Mouse (Mus musculus) liver, embryonic 14.5 days (tissue): ENCODE measurements at regions not wholly inside any gene's neighbourhood (a gene's known extent, or its start where the extent isn't known, plus 50 kb on each side); places are given as distances from the start of the nearest gene placed in this dataset.

Experiments used
- ATAC-seq: fragments of 200-750 bp; cut with Nextera tagmentation; 2 replicates; pipeline ENCODE4 v1.8.0; 2017; ENCODE audit warnings: moderate number of reproducible peaks, mild to moderate bottlenecking, moderate library complexity; ENCODE audit not compliant: insufficient read depth
- DNase-seq, 3 experiments: peaks; one replicate each; pipeline ENCODE4 v3.0.0-alpha.2; 2012 to 2013; ENCODE audit warnings: low read depth in 3 of 3, low spot score in 3 of 3
- H3K27ac ChIP-seq: fragments of 300-500 bp; sonication (generic); 2 replicates; pipeline ENCODE4 v1.5.1; 2014; ENCODE audit warnings: moderate library complexity, mild to moderate bottlenecking, control low read depth, inconsistent platforms
- H3K27me3 ChIP-seq: fragments of 300-500 bp; sonication (generic); 2 replicates; pipeline ENCODE4 v1.6.1; 2014; ENCODE audit warnings: mild to moderate bottlenecking, low read length, moderate library complexity; ENCODE audit not compliant: control insufficient read depth, insufficient read depth
- H3K36me3 ChIP-seq: fragments of 300-500 bp; sonication (generic); replicated peaks from 2 replicates; pipeline ENCODE4 v1.6.1; 2014; ENCODE audit warnings: low read depth; ENCODE audit not compliant: control insufficient read depth, insufficient read depth
- H3K4me1 ChIP-seq, 2 experiments: fragments of 200-500 bp in 1 of 2; fragments of 300-500 bp in 1 of 2; sonication (generic) in 1 of 2; replicated peaks; 2 replicates each; pipeline ENCODE4 v1.6.1; 2012 to 2014; ENCODE audit warnings: antibody characterized with exemption in 1 of 2, inconsistent platforms in 1 of 2, low read length in 1 of 2; ENCODE audit not compliant: control insufficient read depth in 2 of 2, insufficient read depth in 2 of 2
- H3K4me2 ChIP-seq: fragments of 300-500 bp; sonication (generic); 2 replicates; pipeline ENCODE4 v1.6.1; 2014; ENCODE audit warnings: low read depth, mild to moderate bottlenecking, control low read depth, moderate library complexity
- H3K4me3 ChIP-seq, 2 experiments: fragments of 200-500 bp in 1 of 2; fragments of 300-500 bp in 1 of 2; sonication (generic) in 1 of 2; 2 replicates each; pipeline ENCODE4 v1.5.1; 2012 to 2014; ENCODE audit warnings: low read depth in 2 of 2, low read length in 2 of 2, mild to moderate bottlenecking in 2 of 2, control low read depth in 1 of 2, inconsistent platforms in 1 of 2, moderate library complexity in 1 of 2; ENCODE audit not compliant: insufficient read depth in 1 of 2
- H3K9ac ChIP-seq: fragments of 300-500 bp; sonication (generic); replicated peaks from 2 replicates; pipeline ENCODE4 v1.6.1; 2014; ENCODE audit warnings: mild to moderate bottlenecking, control low read depth, moderate library complexity
- H3K9me3 ChIP-seq: fragments of 300-500 bp; sonication (generic); 2 replicates; pipeline ENCODE4 v1.6.1; 2016; ENCODE audit warnings: low read length, mixed read lengths; ENCODE audit not compliant: control insufficient read depth
- CTCF ChIP-seq: IDR thresholded peaks from 2 replicates; pipeline ENCODE4 v1.5.1; 2016; ENCODE audit warnings: antibody characterized with exemption, low read depth, control low read depth
- EP300 ChIP-seq: IDR thresholded peaks from 2 replicates; pipeline ENCODE4 v1.6.1; 2016; ENCODE audit warnings: antibody characterized with exemption, low read depth
- WGBS: fragments of 180-500 bp; shearing (Covaris S2); extraction: QIAGEN DNeasy Blood & Tissue Kit; methylation state at CpG from one replicate; pipeline ENCODE4 v1.1.7; 2014; ENCODE audit not compliant: insufficient replicate concordance; 5-methylcytosine and 5-hydroxymethylcytosine counted together

DNA sequence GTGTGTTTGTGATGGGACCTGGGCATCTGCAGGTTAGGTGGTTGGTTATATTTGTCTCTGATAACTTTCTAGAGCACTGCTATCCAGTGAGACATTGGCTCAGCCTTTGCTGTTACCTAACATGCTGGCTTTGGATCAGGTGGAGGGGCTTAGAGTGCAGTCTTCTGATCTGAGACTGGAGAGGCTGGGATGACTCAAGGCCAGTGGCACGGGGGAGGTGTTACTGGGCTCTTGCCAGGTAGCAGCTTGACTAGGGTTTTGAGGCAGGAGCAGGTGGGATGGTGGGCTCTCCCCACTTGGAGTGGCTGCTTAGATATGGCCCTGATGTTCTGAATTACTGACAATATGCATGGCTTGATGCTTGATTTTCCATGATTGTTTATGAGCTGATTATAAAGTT is 236.0 kb downstream of the Zfp704 start:
- no peak overlapping the region for H3K27ac ChIP-seq
- H3K4me3 ChIP-seq = no peak overlapping the region
- no peaks in the 10 kb centered on the region for H3K4me1 ChIP-seq
- H3K27me3 ChIP-seq = no peaks in the 10 kb centered on the region
- WGBS = 58% methylated on average over 1 of the region's 1 CpGs
- TF ChIP-seq CTCF (no peak), EP300 (no peak)
- no peaks in the 10 kb centered on the region for H3K36me3 ChIP-seq
- no peak overlapping the region for H3K9ac ChIP-seq
- ATAC-seq (no peak), DNase-seq (no peak)
- H3K9me3 ChIP-seq = no peaks in the 10 kb centered on the region; the same call in 1 of the 2 replicates
- no peak overlapping the region for H3K4me2 ChIP-seq

DNA sequence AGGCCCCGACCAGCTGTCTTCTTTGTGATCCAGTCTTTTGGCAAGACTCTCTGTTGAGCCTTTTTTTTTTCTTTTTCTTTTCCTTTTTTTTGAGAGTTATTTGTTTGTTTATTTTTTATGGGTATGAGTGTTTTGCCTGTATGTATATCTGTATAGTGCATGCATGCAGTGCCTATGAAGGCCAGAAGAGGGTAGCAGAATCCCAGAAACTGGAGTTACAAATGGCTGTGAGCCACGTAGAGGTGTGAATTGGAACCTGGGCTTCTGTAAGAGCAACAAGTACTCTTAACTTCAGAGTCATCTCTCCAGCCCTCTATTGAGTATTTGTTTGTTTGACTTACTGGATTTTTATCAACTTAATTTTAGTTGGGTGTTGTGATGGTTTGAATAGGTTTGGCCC is 239.8 kb downstream of the Zfp704 start:
- Histone ChIP-seq H3K36me3 (no peaks in the 10 kb centered on the region), H3K27ac (no peak overlapping the region), H3K4me3 (no peak overlapping the region), H3K4me1 (no peaks in the 10 kb centered on the region), H3K9me3 (no peaks in the 10 kb centered on the region; the same call in 1 of the 2 replicates), H3K27me3 (no peaks in the 10 kb centered on the region), H3K4me2 (no peak overlapping the region), H3K9ac (no peak overlapping the region)
- ATAC-seq (no peak), DNase-seq (no peak)
- 58% methylated on average over 2 of the region's 2 CpGs for WGBS
- TF ChIP-seq EP300 = no peak
- peak; percentile 21; the same call in 1 of the 2 replicates for TF ChIP-seq CTCF

DNA sequence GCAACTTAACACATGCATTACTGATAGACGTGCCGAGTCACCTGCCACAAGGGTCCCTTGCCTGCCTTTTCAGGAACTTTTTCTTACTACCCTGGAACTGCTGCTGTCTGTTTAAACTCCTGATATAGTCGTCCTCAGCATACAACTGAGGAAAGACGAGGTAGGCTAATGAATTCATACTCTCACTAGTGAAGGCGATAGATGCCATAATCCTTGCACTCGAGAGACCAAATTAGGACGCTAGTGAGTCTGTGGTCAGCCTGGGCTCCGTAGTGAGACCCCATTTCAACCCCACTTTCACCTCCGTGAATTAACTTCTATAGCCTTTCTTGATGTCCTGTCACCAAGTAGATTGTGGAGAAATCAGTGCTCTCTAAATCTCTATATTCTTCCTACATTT is 244.1 kb downstream of the Zfp704 start:
- H3K9me3 ChIP-seq = no peaks in the 10 kb centered on the region; the same call in 1 of the 2 replicates
- H3K4me1 ChIP-seq = no peaks in the 10 kb centered on the region
- no peaks in the 10 kb centered on the region for H3K27me3 ChIP-seq
- TF ChIP-seq CTCF = no peak
- no peak for TF ChIP-seq EP300
- no peaks in the 10 kb centered on the region for H3K36me3 ChIP-seq
- WGBS = 63% methylated on average over 9 of the region's 9 CpGs
- no peak overlapping the region for H3K9ac ChIP-seq
- no peak for DNase-seq
- no peak overlapping the region for H3K4me2 ChIP-seq
- no peak overlapping the region for H3K4me3 ChIP-seq
- ATAC-seq = no peak
- no peak overlapping the region for H3K27ac ChIP-seq

DNA sequence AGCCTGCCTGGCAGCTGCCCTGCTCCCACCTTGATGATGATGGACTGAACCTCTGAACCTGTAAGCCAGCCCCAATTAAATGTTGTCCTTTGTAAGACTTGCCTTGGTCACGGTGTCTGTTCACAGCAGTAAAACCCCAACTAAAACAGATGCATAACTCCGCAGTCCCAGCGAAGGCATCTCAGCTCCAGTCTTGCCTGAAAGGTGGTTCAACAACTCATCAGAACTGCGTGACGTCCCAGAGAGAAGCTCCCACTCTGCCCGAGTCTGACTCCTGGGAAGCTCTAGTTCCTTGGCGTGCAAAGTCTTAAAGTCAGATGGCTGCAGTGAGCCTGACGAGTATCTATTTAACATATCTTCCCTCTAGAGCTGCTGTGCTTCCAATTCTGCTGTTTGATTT is 250.7 kb downstream of the Zfp704 start:
- Histone ChIP-seq H3K9ac (no peak overlapping the region), H3K4me3 (no peak overlapping the region), H3K9me3 (no peaks in the 10 kb centered on the region), H3K4me2 (no peak overlapping the region), H3K27me3 (no peaks in the 10 kb centered on the region), H3K36me3 (no peaks in the 10 kb centered on the region), H3K4me1 (no peaks in the 10 kb centered on the region), H3K27ac (no peak overlapping the region)
- DNase-seq = no peak
- WGBS = 78% methylated on average over 8 of the region's 8 CpGs
- no peak for ATAC-seq
- TF ChIP-seq EP300 = no peak
- TF ChIP-seq CTCF = no peak

DNA sequence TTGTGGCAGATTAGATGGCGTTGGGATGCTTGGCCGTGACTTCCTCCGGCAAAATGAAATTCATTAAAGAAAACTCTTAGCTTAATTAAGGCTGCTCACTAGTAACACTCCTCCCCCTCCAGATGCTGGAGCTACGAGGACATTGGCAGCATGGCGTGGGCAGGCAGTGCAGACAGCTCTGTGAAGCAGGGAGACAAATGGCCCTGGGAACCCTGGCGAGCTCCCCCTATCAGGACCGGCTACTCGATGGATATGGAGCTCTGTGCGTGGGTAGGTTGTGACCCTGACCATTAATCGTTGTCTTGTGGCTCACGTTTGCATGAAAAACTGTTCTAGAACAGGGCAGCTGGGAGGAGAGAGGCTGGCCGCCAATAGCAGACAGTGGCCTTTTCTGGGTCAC is 251.8 kb downstream of the Zfp704 start:
- no peak overlapping the region for H3K27ac ChIP-seq
- ATAC-seq (no peak), DNase-seq (no peak)
- no peak overlapping the region for H3K4me3 ChIP-seq
- no peaks in the 10 kb centered on the region for H3K9me3 ChIP-seq
- H3K9ac ChIP-seq = no peak overlapping the region
- 61% methylated on average over 12 of the region's 12 CpGs for WGBS
- H3K36me3 ChIP-seq = no peaks in the 10 kb centered on the region
- H3K27me3 ChIP-seq = no peaks in the 10 kb centered on the region
- no peaks in the 10 kb centered on the region for H3K4me1 ChIP-seq
- no peak for TF ChIP-seq CTCF
- no peak for TF ChIP-seq EP300
- H3K4me2 ChIP-seq = no peak overlapping the region
